Mouse (Mus musculus): ENCODE results near the gene Col5a1. TPM values are rescaled to one million over a fixed set of nuclear protein-coding genes. Genes with fewer than 3 reads are reported as not detected.

Col5a1 gene
- polyA plus RNA-seq, 1 experiment from 2014 or later, result 27.9 TPM

DNA sequence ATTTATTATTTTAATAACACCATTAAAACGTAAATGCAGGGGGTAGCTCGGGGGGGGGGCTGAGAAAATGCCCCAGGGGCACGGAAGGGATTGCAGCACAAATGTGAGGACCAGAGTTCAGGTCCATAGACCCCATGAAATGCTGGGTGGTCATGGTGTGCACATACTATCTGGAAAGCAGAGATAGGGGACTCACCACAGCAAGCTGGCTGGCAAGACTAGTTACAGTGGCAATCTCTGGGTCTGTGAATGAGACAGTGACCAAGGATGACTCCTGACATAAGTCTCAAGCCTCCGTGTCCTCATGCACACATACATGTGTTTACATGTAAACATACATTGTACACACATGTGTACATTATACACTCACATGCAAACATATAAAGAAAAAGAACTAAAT, 90.3 kb downstream of the Col5a1 start:
- Histone ChIP-seq H3K9ac (ENCODE audit: low read depth, low read length) (peak overlapping the region; percentile 15; the same call in 1 of the 2 replicates), H3K27me3 (replicated peaks; ENCODE audit: control insufficient read depth, insufficient read depth, low read length) (no peaks in the 10 kb centered on the region), H3K4me2 (no peak overlapping the region), H3K4me3 (ENCODE audit: low read depth, low read length) (no peak overlapping the region), H3K4me1 (replicated peaks; ENCODE audit: control insufficient read depth, insufficient read depth, low read length) (peaks cover 24% of the 10 kb centered on the region), H3K27ac (ENCODE audit: low read depth, low read length) (peak overlapping the region; percentile 61), H3K9me3 (ENCODE audit: control insufficient read depth, low read length) (no peaks in the 10 kb centered on the region), H3K36me3 (ENCODE audit: control insufficient read depth, insufficient read depth, low read length) (peaks cover 6% of the 10 kb centered on the region; the same call in 1 of the 2 replicates)
- no peak for DNase-seq (ENCODE audit: low spot score)
- 59% methylated on average over 4 of the region's 4 CpGs for WGBS
- peak; percentile 70 for ATAC-seq (replicated peaks; ENCODE audit: low FRiP score)

DNA sequence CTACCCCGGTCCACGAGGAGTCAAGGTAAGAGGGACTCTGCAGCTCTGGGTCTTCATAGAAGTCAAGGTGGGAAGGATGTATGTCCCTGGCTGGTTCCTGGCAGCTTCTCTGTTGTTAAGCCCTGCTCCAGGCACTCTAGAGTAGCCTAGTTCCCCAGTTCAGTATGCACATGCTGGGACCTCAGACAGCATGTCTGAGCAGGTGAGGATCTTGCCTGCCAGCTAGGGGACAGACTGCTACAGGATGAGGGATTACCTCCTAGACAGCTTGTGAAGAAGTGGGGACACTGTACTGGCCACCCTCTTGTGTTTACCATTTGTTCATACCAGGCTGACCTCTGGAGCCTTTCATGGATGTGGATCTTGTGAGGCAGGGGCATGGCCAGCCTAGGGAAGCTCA, 94.8 kb downstream of the Col5a1 start:
- no peaks in the 10 kb centered on the region for H3K27me3 ChIP-seq (replicated peaks; ENCODE audit: control insufficient read depth, insufficient read depth, low read length)
- no peak for ATAC-seq (replicated peaks; ENCODE audit: low FRiP score)
- DNase-seq (ENCODE audit: low spot score), result no peak
- peaks cover 58% of the 10 kb centered on the region for H3K4me1 ChIP-seq (replicated peaks; ENCODE audit: control insufficient read depth, insufficient read depth, low read length)
- peak overlapping the region; percentile 45 for H3K4me2 ChIP-seq
- no peaks in the 10 kb centered on the region for H3K9me3 ChIP-seq (ENCODE audit: control insufficient read depth, low read length)
- H3K36me3 ChIP-seq (ENCODE audit: control insufficient read depth, insufficient read depth, low read length), result peaks cover 3% of the 10 kb centered on the region; the same call in 1 of the 2 replicates
- 86% methylated on average over 2 of the region's 2 CpGs for WGBS
- H3K27ac ChIP-seq (ENCODE audit: low read depth, low read length), result peak overlapping the region; percentile 99
- H3K4me3 ChIP-seq (ENCODE audit: low read depth, low read length), result no peak overlapping the region
- peak overlapping the region; percentile 74 for H3K9ac ChIP-seq (ENCODE audit: low read depth, low read length)

DNA sequence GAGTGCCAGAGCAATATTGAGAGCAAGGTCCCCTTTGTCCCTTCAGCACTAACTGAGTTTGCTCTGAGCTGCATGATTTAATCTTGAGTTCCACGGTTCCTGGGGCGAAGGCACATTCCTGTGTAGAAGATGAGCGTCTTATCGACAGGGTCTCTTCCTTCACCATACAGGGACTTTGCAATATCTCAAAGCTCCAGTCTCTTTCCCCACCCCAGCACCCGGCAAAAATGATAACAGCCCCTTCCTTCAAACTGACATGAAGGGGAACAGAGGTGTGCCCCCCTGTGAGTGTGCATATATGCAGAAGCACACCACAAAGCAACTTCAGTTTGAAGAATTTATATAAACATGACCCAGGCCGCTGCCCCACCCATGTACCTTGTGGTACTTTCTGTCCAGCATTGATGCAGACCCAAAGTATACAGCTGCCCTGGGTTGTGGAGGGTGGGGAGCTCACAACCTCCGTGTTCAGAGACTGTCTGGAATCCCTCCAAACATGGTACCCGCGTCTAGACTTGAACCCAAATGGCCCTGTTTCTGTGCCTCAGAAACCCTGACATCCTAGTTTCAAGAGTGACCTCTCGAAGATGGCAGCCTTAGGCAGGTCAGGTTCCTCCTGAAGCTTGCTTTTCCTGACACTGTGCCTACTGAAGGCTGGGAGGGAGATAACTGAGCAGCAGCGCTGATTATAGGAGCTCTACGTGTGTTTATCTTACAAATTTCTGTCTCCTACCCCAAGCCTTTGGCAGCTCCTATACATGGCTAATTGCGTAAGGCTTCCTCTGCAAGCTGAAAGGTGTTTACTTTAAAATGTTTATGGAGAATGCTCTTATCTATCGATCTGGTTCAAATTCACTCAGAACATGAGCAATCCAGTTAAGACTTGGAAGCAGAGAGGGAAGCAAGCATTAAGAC, 95.7 kb downstream of the Col5a1 start:
- Histone ChIP-seq H3K36me3 (ENCODE audit: control insufficient read depth, insufficient read depth, low read length) (peaks cover 3% of the 10 kb centered on the region; the same call in 1 of the 2 replicates), H3K4me3 (ENCODE audit: low read depth, low read length) (no peak overlapping the region; the same call in 1 of the 2 replicates), H3K4me1 (replicated peaks; ENCODE audit: control insufficient read depth, insufficient read depth, low read length) (peaks cover 52% of the 10 kb centered on the region), H3K4me2 (peak overlapping the region; percentile 52), H3K27ac (ENCODE audit: low read depth, low read length) (peak overlapping the region; percentile 99), H3K9ac (ENCODE audit: low read depth, low read length) (peak overlapping the region; percentile 74), H3K9me3 (ENCODE audit: control insufficient read depth, low read length) (no peaks in the 10 kb centered on the region), H3K27me3 (replicated peaks; ENCODE audit: control insufficient read depth, insufficient read depth, low read length) (no peaks in the 10 kb centered on the region)
- DNase-seq (ENCODE audit: low spot score), result peak; percentile 46
- WGBS, result 32% methylated on average over 14 of the region's 14 CpGs
- peak; percentile 88 for ATAC-seq (replicated peaks; ENCODE audit: low FRiP score)

DNA sequence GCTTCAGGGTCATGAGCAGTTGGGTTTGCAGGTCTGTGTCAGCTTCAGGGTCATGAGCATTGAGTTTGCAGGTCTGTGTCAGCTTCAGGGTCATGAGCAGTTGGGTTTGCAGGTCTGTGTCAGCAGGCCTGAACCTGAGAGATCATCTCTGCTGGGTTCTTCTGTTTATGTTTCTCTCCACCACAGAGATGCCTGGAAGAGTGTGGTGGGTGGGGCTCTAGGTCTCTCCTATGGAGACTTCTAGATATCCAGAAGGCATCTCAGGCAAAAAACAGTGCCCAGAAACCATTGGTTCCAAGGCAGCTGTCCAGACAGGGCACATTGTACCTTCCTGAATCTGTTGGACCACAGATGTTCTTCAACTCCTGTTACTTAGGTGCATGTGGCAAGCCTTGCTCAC, 96.9 kb downstream of the Col5a1 start:
- H3K4me2 ChIP-seq, result no peak overlapping the region
- H3K27me3 ChIP-seq (replicated peaks; ENCODE audit: control insufficient read depth, insufficient read depth, low read length), result no peaks in the 10 kb centered on the region
- H3K9ac ChIP-seq (ENCODE audit: low read depth, low read length), result peak overlapping the region; percentile 74
- H3K4me1 ChIP-seq (replicated peaks; ENCODE audit: control insufficient read depth, insufficient read depth, low read length), result peaks cover 49% of the 10 kb centered on the region
- no peaks in the 10 kb centered on the region for H3K9me3 ChIP-seq (ENCODE audit: control insufficient read depth, low read length)
- ATAC-seq (replicated peaks; ENCODE audit: low FRiP score), result no peak
- no peaks in the 10 kb centered on the region for H3K36me3 ChIP-seq (ENCODE audit: control insufficient read depth, insufficient read depth, low read length)
- DNase-seq (ENCODE audit: low spot score), result no peak
- no peak overlapping the region for H3K4me3 ChIP-seq (ENCODE audit: low read depth, low read length)
- peak overlapping the region; percentile 99 for H3K27ac ChIP-seq (ENCODE audit: low read depth, low read length)

DNA sequence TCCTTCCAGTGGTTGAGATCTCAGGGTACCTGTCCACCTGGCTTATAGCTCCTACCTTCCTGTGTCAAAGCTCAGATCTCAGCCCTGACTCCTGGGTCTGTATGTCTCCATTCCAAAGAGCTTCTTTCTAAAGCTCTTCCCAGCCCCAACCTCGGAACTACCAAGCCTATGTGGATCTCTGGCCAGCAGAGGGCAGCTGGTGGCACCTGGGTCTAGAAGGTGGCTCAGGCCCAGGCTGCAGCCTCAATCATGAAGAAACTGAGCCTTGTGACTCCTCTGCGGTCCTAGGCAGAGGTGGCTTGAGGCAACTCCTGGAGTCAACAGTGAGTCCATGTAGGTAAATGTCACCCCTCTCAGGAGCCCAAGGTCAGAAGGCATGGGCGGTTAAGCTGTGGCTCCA, 97.7 kb downstream of the Col5a1 start:
- Histone ChIP-seq H3K36me3 (ENCODE audit: control insufficient read depth, insufficient read depth, low read length) (no peaks in the 10 kb centered on the region), H3K4me2 (no peak overlapping the region), H3K9ac (ENCODE audit: low read depth, low read length) (peak overlapping the region; percentile 74), H3K27ac (ENCODE audit: low read depth, low read length) (peak overlapping the region; percentile 99), H3K4me1 (replicated peaks; ENCODE audit: control insufficient read depth, insufficient read depth, low read length) (peaks cover 49% of the 10 kb centered on the region), H3K9me3 (ENCODE audit: control insufficient read depth, low read length) (no peaks in the 10 kb centered on the region), H3K27me3 (replicated peaks; ENCODE audit: control insufficient read depth, insufficient read depth, low read length) (no peaks in the 10 kb centered on the region), H3K4me3 (ENCODE audit: low read depth, low read length) (no peak overlapping the region)
- 43% methylated on average over 3 of the region's 3 CpGs for WGBS
- no peak for DNase-seq (ENCODE audit: low spot score)
- ATAC-seq (replicated peaks; ENCODE audit: low FRiP score), result peak; percentile 32; the same call in 1 of the 2 replicates

DNA sequence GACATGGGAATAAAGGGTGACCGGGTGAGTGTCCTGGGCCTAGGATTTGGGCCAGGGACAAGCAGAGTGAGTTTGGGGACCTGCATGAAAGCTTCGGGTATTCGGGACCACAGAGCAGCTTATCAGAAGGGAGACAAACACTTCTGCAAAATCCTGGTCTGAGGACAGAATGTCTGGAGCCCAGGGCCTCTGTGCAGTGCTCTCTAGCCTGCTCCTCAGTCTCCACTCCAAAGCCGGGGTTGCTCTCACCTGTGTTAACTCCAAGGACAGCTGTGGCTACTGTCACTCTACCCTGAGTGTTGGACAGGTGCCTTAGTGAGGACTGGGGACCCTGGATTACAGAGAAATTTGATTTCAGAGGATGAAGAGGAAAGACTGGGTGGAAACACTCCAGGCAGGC, 100.5 kb downstream of the Col5a1 start:
- Histone ChIP-seq H3K27me3 (replicated peaks; ENCODE audit: control insufficient read depth, insufficient read depth, low read length) (no peaks in the 10 kb centered on the region), H3K27ac (ENCODE audit: low read depth, low read length) (peak overlapping the region; percentile 44; the same call in 1 of the 2 replicates), H3K9ac (ENCODE audit: low read depth, low read length) (peak overlapping the region; percentile 35), H3K4me2 (no peak overlapping the region), H3K36me3 (ENCODE audit: control insufficient read depth, insufficient read depth, low read length) (0 out of 2 replicates have a peak, but pooled peaks cover 1% of the 10 kb centered on the region), H3K4me3 (ENCODE audit: low read depth, low read length) (no peak overlapping the region), H3K4me1 (replicated peaks; ENCODE audit: control insufficient read depth, insufficient read depth, low read length) (peaks cover 32% of the 10 kb centered on the region), H3K9me3 (ENCODE audit: control insufficient read depth, low read length) (no peaks in the 10 kb centered on the region)
- ATAC-seq (replicated peaks; ENCODE audit: low FRiP score) (no peak), DNase-seq (ENCODE audit: low spot score) (no peak)
- WGBS, result 67% methylated on average over 4 of the region's 4 CpGs

DNA sequence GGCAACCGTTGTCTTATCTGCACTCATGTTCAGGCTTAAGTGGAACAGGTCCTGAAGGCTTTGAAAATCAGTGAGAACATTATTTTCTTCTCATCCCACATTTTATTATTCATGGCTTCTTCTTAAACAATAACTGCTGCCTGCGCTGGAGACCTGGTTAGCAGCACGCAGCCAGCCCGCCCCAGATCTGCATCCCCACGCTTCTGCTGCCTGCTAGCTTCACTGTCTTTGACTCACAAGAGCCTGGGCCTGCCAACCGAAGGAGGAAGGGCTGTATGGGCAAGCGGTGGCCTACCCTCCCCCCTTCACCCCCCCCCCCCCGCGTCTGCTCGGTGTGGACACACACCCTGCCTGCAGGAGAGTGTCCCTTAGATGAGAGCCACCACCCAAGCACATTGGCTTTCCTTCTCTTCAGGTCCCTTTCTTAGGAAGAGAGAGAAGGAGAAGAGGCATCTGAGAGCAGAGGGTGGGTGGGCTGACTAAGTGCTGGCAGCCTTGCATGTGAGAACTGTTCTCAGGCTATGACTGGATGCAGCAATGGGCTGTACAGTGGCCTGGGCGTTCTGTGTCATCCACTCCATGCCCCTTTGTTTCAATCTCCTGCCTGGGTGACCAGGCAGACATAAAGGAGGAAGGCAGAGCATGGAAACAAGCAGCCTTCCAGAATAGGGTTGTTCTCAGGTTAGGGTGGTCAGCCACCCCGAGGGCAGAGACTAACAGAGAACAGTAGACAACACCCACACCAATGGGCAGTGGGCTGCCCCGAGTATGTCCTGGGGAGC, 104.4 kb downstream of the Col5a1 start:
- H3K4me1 ChIP-seq (replicated peaks; ENCODE audit: control insufficient read depth, insufficient read depth, low read length), result peaks cover 8% of the 10 kb centered on the region; the same call in 1 of the 2 replicates
- H3K27me3 ChIP-seq (replicated peaks; ENCODE audit: control insufficient read depth, insufficient read depth, low read length), result no peaks in the 10 kb centered on the region
- 0 out of 2 replicates have a peak, but pooled peaks cover 2% of the 10 kb centered on the region for H3K36me3 ChIP-seq (ENCODE audit: control insufficient read depth, insufficient read depth, low read length)
- H3K4me3 ChIP-seq (ENCODE audit: low read depth, low read length), result no peak overlapping the region
- peak overlapping the region; percentile 18; the same call in 1 of the 2 replicates for H3K9ac ChIP-seq (ENCODE audit: low read depth, low read length)
- DNase-seq (ENCODE audit: low spot score) (no peak), ATAC-seq (replicated peaks; ENCODE audit: low FRiP score) (no peak)
- H3K27ac ChIP-seq (ENCODE audit: low read depth, low read length), result no peak overlapping the region
- H3K9me3 ChIP-seq (ENCODE audit: control insufficient read depth, low read length), result no peaks in the 10 kb centered on the region
- WGBS, result 81% methylated on average over 13 of the region's 13 CpGs
- no peak overlapping the region for H3K4me2 ChIP-seq

DNA sequence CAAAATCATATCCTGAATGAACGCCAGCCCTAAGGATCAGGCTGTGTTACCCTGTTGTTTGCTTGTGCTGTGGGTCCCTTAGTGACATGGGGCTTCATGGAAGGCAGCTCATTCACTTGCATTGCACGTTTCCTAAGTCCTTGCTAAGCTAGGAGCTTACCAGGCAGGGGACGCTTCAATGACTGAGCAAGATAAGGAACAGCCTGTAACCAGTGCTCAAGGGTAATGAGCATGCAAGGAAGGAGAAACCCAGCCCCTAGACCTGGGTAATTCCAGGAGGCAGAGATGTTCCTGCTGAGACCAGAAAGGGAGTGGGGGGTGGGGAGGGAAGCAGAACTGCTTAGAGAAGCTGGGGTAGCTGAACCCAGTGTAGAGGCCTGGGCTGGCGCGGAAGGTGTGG, 107.2 kb downstream of the Col5a1 start:
- H3K4me2 ChIP-seq, result no peak overlapping the region
- no peaks in the 10 kb centered on the region for H3K27me3 ChIP-seq (replicated peaks; ENCODE audit: control insufficient read depth, insufficient read depth, low read length)
- H3K9ac ChIP-seq (ENCODE audit: low read depth, low read length), result peak overlapping the region; percentile 25
- H3K4me3 ChIP-seq (ENCODE audit: low read depth, low read length), result no peak overlapping the region
- peak overlapping the region; percentile 62; the same call in 1 of the 2 replicates for H3K27ac ChIP-seq (ENCODE audit: low read depth, low read length)
- no peaks in the 10 kb centered on the region for H3K9me3 ChIP-seq (ENCODE audit: control insufficient read depth, low read length)
- DNase-seq (ENCODE audit: low spot score) (no peak), ATAC-seq (replicated peaks; ENCODE audit: low FRiP score) (peak; percentile 81)
- 0 out of 2 replicates have a peak, but pooled peaks cover 2% of the 10 kb centered on the region for H3K36me3 ChIP-seq (ENCODE audit: control insufficient read depth, insufficient read depth, low read length)
- peaks cover 11% of the 10 kb centered on the region for H3K4me1 ChIP-seq (replicated peaks; ENCODE audit: control insufficient read depth, insufficient read depth, low read length)
- whole genome bisulfite sequencing, result 55% methylated on average over 5 of the region's 5 CpGs

All from liver, embryonic 11.5 days (tissue).